8 mouse cellular contexts compared by ENCODE assay signal in genomic region chr7:130545401-130545800, GRCm38 (mm10). TPM values are rescaled to one million over a fixed set of nuclear protein-coding genes. Genes with fewer than 3 reads are reported as not detected.
DNase-seq lines count a peak whose midpoint lies in the region; ATAC-seq and TF ChIP-seq lines count a peak whose summit lies in the region.
"Had no signal": no experiment of that assay in that cellular context is flagged by ENCODE, and none has a peak within 500 bp of the region (broad histone marks: within the 10 kb centered on the region; RNA-seq: fewer than 3 reads in every experiment).

No protein-coding gene starts in this region.

- H3K4me3 ChIP-seq in layer of hippocampus, adult 2 months: no peak overlapping the region
- peak overlapping the region; percentile 98; the same call in 1 of the 2 replicates for H3K4me3 ChIP-seq in embryonic facial prominence, embryonic 15.5 days (replicated peaks)
- H3K4me3 ChIP-seq in limb, embryonic 10.5 days: peak overlapping the region; percentile 71
- no peak overlapping the region for H3K4me3 ChIP-seq in neural tube, embryonic 13.5 days

- peaks cover 21% of the 10 kb centered on the region for H3K4me1 ChIP-seq in embryonic facial prominence, embryonic 15.5 days
- peaks cover 13% of the 10 kb centered on the region for H3K4me1 ChIP-seq in limb, embryonic 10.5 days
- peaks cover 16% of the 10 kb centered on the region for H3K4me1 ChIP-seq in neural tube, embryonic 13.5 days (replicated peaks)

- peaks cover 43% of the 10 kb centered on the region for H3K36me3 ChIP-seq in embryonic facial prominence, embryonic 15.5 days
- peaks cover 51% of the 10 kb centered on the region for H3K36me3 ChIP-seq in limb, embryonic 10.5 days
- H3K36me3 ChIP-seq in neural tube, embryonic 13.5 days: peaks cover 42% of the 10 kb centered on the region

- H3K9me3 ChIP-seq in embryonic facial prominence, embryonic 15.5 days (replicated peaks): no peaks in the 10 kb centered on the region
- H3K9me3 ChIP-seq in limb, embryonic 10.5 days (replicated peaks): no peaks in the 10 kb centered on the region
- H3K9me3 ChIP-seq in neural tube, embryonic 13.5 days: no peaks in the 10 kb centered on the region

- 91% methylated on average over 5 of the region's 5 CpGs for WGBS in embryonic facial prominence, embryonic 15.5 days
- WGBS in limb, embryonic 10.5 days: 93% methylated on average over 5 of the region's 5 CpGs
- 94% methylated on average over 5 of the region's 5 CpGs for whole genome bisulfite sequencing in neural tube, embryonic 13.5 days

- no peaks in the 10 kb centered on the region for H3K27me3 ChIP-seq in embryonic facial prominence, embryonic 15.5 days
- H3K27me3 ChIP-seq in limb, embryonic 10.5 days (ENCODE audit: low read depth, poor library complexity, severe bottlenecking): no peaks in the 10 kb centered on the region
- H3K27me3 ChIP-seq in neural tube, embryonic 13.5 days: no peaks in the 10 kb centered on the region

- H3K4me2 ChIP-seq in embryonic facial prominence, embryonic 15.5 days (replicated peaks): peak overlapping the region; percentile 78
- H3K4me2 ChIP-seq in neural tube, embryonic 13.5 days: peak overlapping the region; percentile 75

- ATAC-seq in embryonic facial prominence, embryonic 15.5 days (ENCODE audit: insufficient number of reproducible peaks, low FRiP score, low TSS enrichment, low read depth): no peak
- no peak for ATAC-seq in neural tube, embryonic 13.5 days (ENCODE audit: low read depth)

- DNase-seq in layer of hippocampus, adult 2 months (ENCODE audit: low spot score in 2 of 2): no peak
- DNase-seq in layer of hippocampus, postnatal 10 days (ENCODE audit: low spot score in 2 of 2): no peak
- DNase-seq in limb, embryonic 10.5 days (ENCODE audit: low spot score): no peak
- no peak for DNase-seq in adrenal gland, postnatal 14 days
- DNase-seq in ovary, adult 18-20 months (ENCODE audit: low spot score): no peak
- DNase-seq: cerebellum, adult 2 months had no signal

- H3K27ac ChIP-seq in layer of hippocampus, adult 2 months: peak overlapping the region; percentile 97; the same call in 1 of the 2 replicates
- H3K27ac ChIP-seq in embryonic facial prominence, embryonic 15.5 days (replicated peaks): no peak overlapping the region
- no peak overlapping the region; the same call in 1 of the 2 replicates for H3K27ac ChIP-seq in limb, embryonic 10.5 days
- no peak overlapping the region for H3K27ac ChIP-seq in neural tube, embryonic 13.5 days (replicated peaks)

- H3K9ac ChIP-seq in embryonic facial prominence, embryonic 15.5 days: no peak overlapping the region
- H3K9ac ChIP-seq in neural tube, embryonic 13.5 days: no peak overlapping the region; the same call in 1 of the 2 replicates

- no peak for TF ChIP-seq CTCF in layer of hippocampus, adult 2 months (conservative IDR thresholded peaks at IDR 0.05)

RNA-seq across cellular contexts. Expression of gene Ate1, which starts 25.2 kb away (rescaled TPM):
- 10 to 100 TPM; 71.0 to 72.3 TPM for total RNA-seq in layer of hippocampus, adult 2 months (2021)
- total RNA-seq in layer of hippocampus, postnatal 10 days (2021): 10 to 100 TPM; 58.5 to 63.7 TPM
- 57.4 and 59.7 TPM in 2 replicates for polyA plus RNA-seq in embryonic facial prominence, embryonic 15.5 days (2015; fragmentation: Nextera tagmentation; extraction: Ambion mirVana)
- polyA plus RNA-seq in limb, embryonic 10.5 days (2016; fragmentation: Nextera tagmentation; extraction: Ambion mirVana): 37.9 and 42.6 TPM in 2 replicates
- polyA plus RNA-seq in neural tube, embryonic 13.5 days (2015; fragmentation: Nextera tagmentation; extraction: Ambion mirVana): 90.9 and 99.1 TPM in 2 replicates
- 35.5 and 38.9 TPM in 2 replicates for total RNA-seq in adrenal gland, postnatal 14 days (2021)

RNA-seq across cellular contexts. Expression of gene Nsmce4a, which starts 27.5 kb away (rescaled TPM):
- 10 to 100 TPM; 41.8 to 42.2 TPM for total RNA-seq in layer of hippocampus, adult 2 months (2021)
- 10 to 100 TPM; 34.4 to 36.9 TPM for total RNA-seq in layer of hippocampus, postnatal 10 days (2021)
- 128 and 131 TPM in 2 replicates for polyA plus RNA-seq in embryonic facial prominence, embryonic 15.5 days (2015; fragmentation: Nextera tagmentation; extraction: Ambion mirVana)
- 199 TPM in 2 replicates for polyA plus RNA-seq in limb, embryonic 10.5 days (2016; fragmentation: Nextera tagmentation; extraction: Ambion mirVana)
- 104 and 107 TPM in 2 replicates for polyA plus RNA-seq in neural tube, embryonic 13.5 days (2015; fragmentation: Nextera tagmentation; extraction: Ambion mirVana)
- 59.6 and 66.0 TPM in 2 replicates for total RNA-seq in adrenal gland, postnatal 14 days (2021)

RNA-seq across cellular contexts. Expression of gene Tacc2, which starts 31.8 kb away (rescaled TPM):
- total RNA-seq in layer of hippocampus, adult 2 months (2021): 10 to 100 TPM; 79.5 to 82.0 TPM
- 10 to 100 TPM; 91.9 to 95.2 TPM for total RNA-seq in layer of hippocampus, postnatal 10 days (2021)
- polyA plus RNA-seq in embryonic facial prominence, embryonic 15.5 days (2015; fragmentation: Nextera tagmentation; extraction: Ambion mirVana): 39.7 and 46.0 TPM in 2 replicates
- 37.5 and 39.2 TPM in 2 replicates for polyA plus RNA-seq in limb, embryonic 10.5 days (2016; fragmentation: Nextera tagmentation; extraction: Ambion mirVana)
- polyA plus RNA-seq in neural tube, embryonic 13.5 days (2015; fragmentation: Nextera tagmentation; extraction: Ambion mirVana): 76.7 and 77.9 TPM in 2 replicates
- total RNA-seq in adrenal gland, postnatal 14 days (2021): 25.5 and 27.4 TPM in 2 replicates

Comparison
In these comparisons a context has a peak if more than half of its experiments do, and no peak if none do; other contexts are left out.
1. H3K4me3 ChIP-seq: peak in embryonic facial prominence, embryonic 15.5 days (single experiment) and limb, embryonic 10.5 days (single experiment); none in layer of hippocampus, adult 2 months (single experiment) and neural tube, embryonic 13.5 days (single experiment).